Mouse (Mus musculus) forebrain, postnatal 0 days (tissue): Measurements from ENCODE around the gene Atp2b2. TPM values are rescaled to one million over a fixed set of nuclear protein-coding genes. Genes with fewer than 3 reads are reported as not detected.

Source experiments
- ATAC-seq: fragments of 200-750 bp; cut with Nextera tagmentation; 2 replicates; pipeline ENCODE4 v1.8.0; 2017; ENCODE audit warnings: mild to moderate bottlenecking, moderate library complexity
- DNase-seq: peaks from one replicate; pipeline ENCODE4 v3.0.0-alpha.2; 2015
- H3K27ac ChIP-seq: fragments of 300-500 bp; sonication (generic); 2 replicates; pipeline ENCODE4 v1.5.1; 2014; ENCODE audit warnings: low read depth, mild to moderate bottlenecking, antibody characterized with exemption, low read length, moderate library complexity, mixed read lengths
- H3K27me3 ChIP-seq: fragments of 300-500 bp; sonication (generic); 2 replicates; pipeline ENCODE4 v1.6.1; 2014; ENCODE audit warnings: mild to moderate bottlenecking, low read length, mixed read lengths; ENCODE audit not compliant: insufficient read depth
- H3K36me3 ChIP-seq: fragments of 300-500 bp; sonication (generic); 2 replicates; pipeline ENCODE4 v1.6.1; 2014; ENCODE audit warnings: mild to moderate bottlenecking, moderate library complexity; ENCODE audit not compliant: insufficient read depth
- H3K4me1 ChIP-seq: fragments of 300-500 bp; sonication (generic); 2 replicates; pipeline ENCODE4 v1.6.1; 2014; ENCODE audit warnings: antibody characterized with exemption; ENCODE audit not compliant: insufficient read depth
- H3K4me2 ChIP-seq: fragments of 300-500 bp; sonication (generic); 2 replicates; pipeline ENCODE4 v1.6.1; 2014; ENCODE audit warnings: low read depth, mild to moderate bottlenecking, moderate library complexity
- H3K4me3 ChIP-seq: fragments of 300-500 bp; sonication (generic); 2 replicates; pipeline ENCODE4 v1.5.1; 2014; ENCODE audit warnings: low read depth, low read length, mixed read lengths
- H3K9ac ChIP-seq: fragments of 300-500 bp; sonication (generic); 2 replicates; pipeline ENCODE4 v1.6.1; 2014; ENCODE audit warnings: mild to moderate bottlenecking
- H3K9me3 ChIP-seq: fragments of 300-500 bp; sonication (generic); 2 replicates; pipeline ENCODE4 v1.6.1; 2016; ENCODE audit warnings: low read length
- CTCF ChIP-seq: sonication (generic); IDR thresholded peaks from 2 replicates; pipeline ENCODE4 v1.5.1; 2016; ENCODE audit warnings: antibody characterized with exemption, control low read depth, low read depth
- WGBS: fragments of 180-500 bp; shearing (Covaris S2); extraction: QIAGEN DNeasy Blood & Tissue Kit; methylation state at CpG from one replicate; pipeline ENCODE4 v1.1.7; 2014; 5-methylcytosine and 5-hydroxymethylcytosine counted together
- polyA plus RNA-seq: library from polyadenylated mRNA; unstranded; fragments of >200 nt; fragmentation: Nextera tagmentation; extraction: Ambion mirVana; gene quantifications from 2 replicates; pipeline ENCODE4 v1.2.1, GENCODE M21; 2015
- total RNA-seq: library from RNA; depleted of rRNA; stranded (reverse); fragments of >200 nt; gene quantifications from 2 replicates; pipeline ENCODE4 v1.2.3, GENCODE M21; 2014

The Atp2b2 gene
- total and polyA plus RNA-seq, 2 experiments from 2014 or later = 37.8 to 65.1 TPM

- Histone ChIP-seq H3K9me3 (no peaks in the 10 kb centered on the region), H3K27me3 (no peaks in the 10 kb centered on the region), H3K36me3 (peaks cover 35% of the 10 kb centered on the region), H3K9ac (no peak overlapping the region), H3K4me1 (peaks cover 11% of the 10 kb centered on the region; the same call in 1 of the 2 replicates), H3K4me3 (no peak overlapping the region), H3K27ac (no peak overlapping the region), H3K4me2 (no peak overlapping the region)
- WGBS = 16% methylated on average over 2 of the region's 2 CpGs
- no peak for ATAC-seq
- DNase-seq = no peak
- TF ChIP-seq CTCF = no peak
Observed at GRCm38 (mm10) chr6:113798921-113799320, 243.5 kb downstream of the Atp2b2 start.

- Histone ChIP-seq H3K27ac (peak overlapping the region; percentile 78), H3K27me3 (no peaks in the 10 kb centered on the region), H3K9ac (no peak overlapping the region), H3K4me1 (peaks cover 11% of the 10 kb centered on the region; the same call in 1 of the 2 replicates), H3K4me3 (no peak overlapping the region), H3K9me3 (no peaks in the 10 kb centered on the region), H3K36me3 (peaks cover 29% of the 10 kb centered on the region), H3K4me2 (no peak overlapping the region)
- ATAC-seq (peak; percentile 94), DNase-seq (peak; percentile 80)
- no peak for TF ChIP-seq CTCF
- WGBS = 5% methylated on average over 4 of the region's 4 CpGs
Observed at GRCm38 (mm10) chr6:113795241-113795702, 247.1 kb downstream of the Atp2b2 start.

GRCm38 (mm10) chr6:113792368-113792767, 250.0 kb downstream of the Atp2b2 start:
- no peak overlapping the region for H3K4me2 ChIP-seq
- peaks cover 11% of the 10 kb centered on the region; the same call in 1 of the 2 replicates for H3K4me1 ChIP-seq
- peaks cover 45% of the 10 kb centered on the region for H3K36me3 ChIP-seq
- no peak overlapping the region for H3K9ac ChIP-seq
- no peak for DNase-seq
- no peaks in the 10 kb centered on the region for H3K27me3 ChIP-seq
- no peak overlapping the region for H3K4me3 ChIP-seq
- no peak overlapping the region for H3K27ac ChIP-seq
- ATAC-seq = no peak
- 86% methylated on average over 5 of the region's 5 CpGs for WGBS
- no peaks in the 10 kb centered on the region for H3K9me3 ChIP-seq
- no peak for TF ChIP-seq CTCF

- H3K27me3 ChIP-seq = no peaks in the 10 kb centered on the region
- ATAC-seq (no peak), DNase-seq (no peak)
- H3K36me3 ChIP-seq = peaks cover 45% of the 10 kb centered on the region
- no peak overlapping the region for H3K4me3 ChIP-seq
- peaks cover 11% of the 10 kb centered on the region; the same call in 1 of the 2 replicates for H3K4me1 ChIP-seq
- no peak overlapping the region for H3K4me2 ChIP-seq
- no peak overlapping the region for H3K27ac ChIP-seq
- 84% methylated on average over 8 of the region's 8 CpGs for WGBS
- no peak overlapping the region for H3K9ac ChIP-seq
- H3K9me3 ChIP-seq = no peaks in the 10 kb centered on the region
- no peak for TF ChIP-seq CTCF
Observed at GRCm38 (mm10) chr6:113791012-113791411, 251.4 kb downstream of the Atp2b2 start.

DNA sequence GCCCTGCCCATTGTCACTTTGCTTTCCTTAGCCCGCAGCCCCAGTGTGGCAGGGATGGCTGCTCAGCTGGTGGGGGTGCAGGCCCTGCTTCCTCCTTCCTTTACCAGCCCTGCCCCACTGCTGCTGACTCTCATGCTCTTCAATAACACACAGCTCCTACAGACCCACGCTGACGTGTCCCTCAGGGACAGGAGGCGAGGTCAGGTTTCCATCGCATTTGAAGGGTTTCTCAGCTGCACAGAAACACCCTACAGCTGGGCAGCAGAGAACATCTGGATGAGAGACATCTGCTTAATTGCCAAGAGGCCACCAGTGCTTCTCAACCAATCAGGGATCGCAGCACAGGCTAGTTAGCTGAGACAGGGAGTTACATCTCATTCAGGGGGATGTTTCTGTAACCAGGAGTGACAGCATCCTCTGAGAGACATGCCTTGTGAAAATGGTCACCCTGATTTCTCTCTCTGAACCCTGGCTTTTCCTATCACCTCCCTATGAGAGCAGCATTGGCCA, 254.9 kb downstream of the Atp2b2 start:
- 61% methylated on average over 6 of the region's 6 CpGs for WGBS
- H3K27ac ChIP-seq = no peak overlapping the region
- DNase-seq (no peak), ATAC-seq (no peak)
- no peak for TF ChIP-seq CTCF
- H3K4me1 ChIP-seq = no peaks in the 10 kb centered on the region
- H3K4me2 ChIP-seq = no peak overlapping the region
- H3K36me3 ChIP-seq = peaks cover 48% of the 10 kb centered on the region
- H3K9ac ChIP-seq = no peak overlapping the region
- no peak overlapping the region for H3K4me3 ChIP-seq
- H3K9me3 ChIP-seq = no peaks in the 10 kb centered on the region
- no peaks in the 10 kb centered on the region for H3K27me3 ChIP-seq

DNA sequence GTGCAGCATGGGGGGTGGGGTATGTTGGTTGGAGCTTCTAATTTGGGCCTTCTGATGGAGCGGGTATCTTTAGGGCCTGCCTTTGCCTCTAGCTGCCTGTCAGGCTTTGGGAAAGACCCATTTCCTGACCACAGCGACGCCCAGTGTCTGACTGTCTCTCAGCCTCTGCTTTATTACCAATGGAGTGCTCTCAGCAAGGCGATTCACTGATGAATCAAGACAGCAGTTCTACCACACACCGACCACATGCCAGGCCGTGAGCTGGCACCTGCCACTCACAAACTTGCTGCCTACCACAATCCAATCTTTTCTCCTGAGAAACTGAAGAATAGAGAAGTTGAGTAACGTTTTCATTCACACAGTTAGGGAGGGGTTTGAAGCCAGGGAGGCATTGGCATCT, 256.8 kb downstream of the Atp2b2 start:
- Histone ChIP-seq H3K4me3 (no peak overlapping the region), H3K4me2 (no peak overlapping the region), H3K4me1 (no peaks in the 10 kb centered on the region), H3K36me3 (peaks cover 50% of the 10 kb centered on the region), H3K9ac (no peak overlapping the region), H3K9me3 (no peaks in the 10 kb centered on the region), H3K27me3 (no peaks in the 10 kb centered on the region), H3K27ac (no peak overlapping the region)
- no peak for DNase-seq
- no peak for TF ChIP-seq CTCF
- WGBS = 83% methylated on average over 7 of the region's 7 CpGs
- ATAC-seq = no peak

- Histone ChIP-seq H3K4me3 (no peak overlapping the region), H3K9me3 (no peaks in the 10 kb centered on the region), H3K4me1 (no peaks in the 10 kb centered on the region), H3K27ac (no peak overlapping the region), H3K27me3 (no peaks in the 10 kb centered on the region), H3K9ac (no peak overlapping the region), H3K4me2 (no peak overlapping the region), H3K36me3 (peaks cover 49% of the 10 kb centered on the region)
- ATAC-seq (peak; percentile 56; the same call in 1 of the 2 replicates), DNase-seq (no peak)
- WGBS = 49% methylated on average over 7 of the region's 7 CpGs
- no peak for TF ChIP-seq CTCF
Observed at GRCm38 (mm10) chr6:113778229-113778753, 264.1 kb downstream of the Atp2b2 start.
